Mouse (Mus musculus) testis, adult 2 months (tissue): ENCODE measurements around the gene Rpl38.

Experiments used
- CTCF ChIP-seq: fragments of 200-500 bp; IDR thresholded peaks from 2 replicates; pipeline ENCODE4 v1.5.1; 2012; ENCODE audit warnings: low read depth, mild to moderate bottlenecking, inconsistent platforms, low read length, moderate library complexity; ENCODE audit not compliant: control insufficient read depth, insufficient read depth, insufficient replicate concordance
- POLR2A ChIP-seq: fragments of 200-500 bp; IDR thresholded peaks from 2 replicates; pipeline ENCODE4 v1.6.1; 2012; ENCODE audit warnings: low read depth, mild to moderate bottlenecking, inconsistent platforms, low read length, moderate library complexity; ENCODE audit not compliant: control insufficient read depth

DNA sequence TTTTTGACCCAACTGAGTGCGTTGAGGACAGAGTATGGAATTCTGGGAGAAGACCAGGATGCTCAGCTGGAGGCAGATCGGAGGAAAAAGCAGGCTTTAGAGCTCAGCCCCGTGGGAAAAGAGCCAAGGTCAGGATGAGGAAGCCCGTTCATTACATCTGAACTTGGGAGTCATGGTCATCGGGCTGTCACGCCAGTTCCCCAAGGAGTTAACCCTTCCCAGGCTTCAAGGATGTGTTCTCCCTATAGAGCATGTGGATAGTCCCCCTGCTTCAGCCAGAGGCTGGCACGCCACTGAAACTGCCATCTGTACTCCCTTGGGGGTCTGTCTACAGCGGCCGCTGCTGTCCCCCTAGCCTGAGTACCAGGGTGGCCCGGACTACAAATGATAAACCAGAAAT, 12.0 kb downstream of the Rpl38 start:
- TF ChIP-seq POLR2A (no peak), CTCF (no peak)
